Mouse (Mus musculus): ENCODE data around the gene March11.

The March11 gene

GRCm38 (mm10) chr15:26432676-26433075, 123.8 kb downstream of the March11 start:
- H3K9me3 ChIP-seq (ENCODE audit: low read length) = no peaks in the 10 kb centered on the region
- H3K4me1 ChIP-seq (replicated peaks; ENCODE audit: low read depth, low read length) = no peaks in the 10 kb centered on the region
- no peaks in the 10 kb centered on the region for H3K36me3 ChIP-seq (ENCODE audit: insufficient read depth, low read length)
- H3K27me3 ChIP-seq (ENCODE audit: insufficient read depth, low read length) = no peaks in the 10 kb centered on the region
- TF ChIP-seq POU5F1 (IDR thresholded peaks at IDR 0.05; ENCODE audit: borderline replicate concordance, low read length) = no peak
- no peak for TF ChIP-seq NANOG (IDR thresholded peaks at IDR 0.05; ENCODE audit: borderline replicate concordance, low read length)
- TF ChIP-seq CTCF (conservative IDR thresholded peaks at IDR 0.05; ENCODE audit: low read length) = no peak
- H3K4me3 ChIP-seq (replicated peaks; ENCODE audit: low read length) = no peak overlapping the region

DNA sequence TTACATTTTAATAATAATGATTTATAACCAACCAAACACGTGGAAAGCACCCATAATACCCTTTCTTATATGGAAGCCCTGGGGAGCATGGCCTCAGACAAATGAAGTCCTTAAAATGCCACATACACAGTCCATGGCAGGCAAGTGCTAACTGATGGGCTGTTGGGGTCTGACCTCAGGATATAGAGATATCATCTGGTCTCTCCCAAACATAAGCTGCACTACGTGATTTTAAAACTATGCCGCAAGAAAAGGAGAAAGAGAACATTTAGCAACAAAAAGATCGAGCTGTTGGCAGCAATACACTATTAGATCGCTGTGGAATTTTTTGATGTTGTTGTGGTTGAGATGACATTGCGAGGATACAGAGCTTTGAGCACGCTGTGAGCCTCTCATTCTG, 126.9 kb downstream of the March11 start:
- Histone ChIP-seq H3K4me1 (replicated peaks; ENCODE audit: low read depth, low read length) (no peaks in the 10 kb centered on the region), H3K4me3 (replicated peaks; ENCODE audit: low read length) (no peak overlapping the region), H3K9me3 (ENCODE audit: low read length) (no peaks in the 10 kb centered on the region), H3K27me3 (ENCODE audit: insufficient read depth, low read length) (no peaks in the 10 kb centered on the region), H3K36me3 (ENCODE audit: insufficient read depth, low read length) (no peaks in the 10 kb centered on the region)
- TF ChIP-seq CTCF (conservative IDR thresholded peaks at IDR 0.05; ENCODE audit: low read length) = no peak
- TF ChIP-seq NANOG (IDR thresholded peaks at IDR 0.05; ENCODE audit: borderline replicate concordance, low read length) = no peak

DNA sequence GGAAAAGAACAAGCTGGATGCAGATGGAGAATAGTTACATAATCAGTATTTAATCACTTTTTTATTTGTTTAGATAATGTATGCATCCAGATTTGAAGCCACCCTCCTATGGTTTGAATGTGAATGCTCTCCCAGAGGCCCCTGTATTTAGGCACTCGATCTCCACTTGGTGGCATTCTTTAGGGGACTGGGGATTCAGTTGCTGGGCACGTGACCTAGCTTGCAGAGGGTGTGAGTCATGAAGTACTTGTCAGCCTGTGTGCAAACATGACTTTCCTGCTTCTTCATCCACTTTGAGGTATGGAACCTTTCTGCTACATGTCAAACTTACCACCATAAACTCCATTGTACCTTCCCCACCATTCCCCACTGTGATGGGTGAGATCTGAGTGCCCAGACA, 128.3 kb downstream of the March11 start:
- no peak for TF ChIP-seq NANOG (IDR thresholded peaks at IDR 0.05; ENCODE audit: borderline replicate concordance, low read length)
- no peak for TF ChIP-seq CTCF (conservative IDR thresholded peaks at IDR 0.05; ENCODE audit: low read length)
- TF ChIP-seq POU5F1 (IDR thresholded peaks at IDR 0.05; ENCODE audit: borderline replicate concordance, low read length) = no peak
- H3K27me3 ChIP-seq (ENCODE audit: insufficient read depth, low read length) = no peaks in the 10 kb centered on the region

More for the DNA sequence above, 128.3 kb downstream of the March11 start:
- Histone ChIP-seq H3K4me1 (replicated peaks; ENCODE audit: low read depth, low read length) (no peaks in the 10 kb centered on the region), H3K4me3 (replicated peaks; ENCODE audit: low read length) (no peak overlapping the region), H3K9me3 (ENCODE audit: low read length) (no peaks in the 10 kb centered on the region), H3K36me3 (ENCODE audit: insufficient read depth, low read length) (no peaks in the 10 kb centered on the region)
